Mouse (Mus musculus): ENCODE results near the gene Kcnc3.
A peak's percentile ranks its signal among the peaks of the same experiment; 100 is the strongest.

Gene Kcnc3

GRCm38 (mm10) chr7:44570989-44571388 is 19.5 kb upstream of the Kcnc3 start:
- no peak for DNase-seq (ENCODE audit: low read depth in 1 of 2, low spot score in 2 of 2)

GRCm38 (mm10) chr7:44571811-44572210 is 18.7 kb upstream of the Kcnc3 start:
- DNase-seq (ENCODE audit: low read depth in 1 of 2, low spot score in 2 of 2) = no peak

GRCm38 (mm10) chr7:44572213-44572701 is 18.2 kb upstream of the Kcnc3 start, which contains the start of gene Napsa:
Napsa (plus strand) TSS chr7:44572380.
- peak; percentile 57 to 74 for DNase-seq (ENCODE audit: low read depth in 1 of 2, low spot score in 2 of 2)

GRCm38 (mm10) chr7:44572956-44573484 is 17.4 kb upstream of the Kcnc3 start:
- no peak for DNase-seq (ENCODE audit: low read depth in 1 of 2, low spot score in 2 of 2)

GRCm38 (mm10) chr7:44576333-44576844 is 14.1 kb upstream of the Kcnc3 start:
- DNase-seq (ENCODE audit: low read depth in 1 of 2, low spot score in 2 of 2) = no peak

- DNase-seq (ENCODE audit: low read depth in 1 of 2, low spot score in 2 of 2) = no peak
These were observed 8.8 kb upstream of the Kcnc3 start for GRCm38 (mm10) chr7:44581637-44582036.

- no peak for DNase-seq (ENCODE audit: low read depth in 1 of 2, low spot score in 2 of 2)
These were observed 7.8 kb upstream of the Kcnc3 start for GRCm38 (mm10) chr7:44582709-44583108.

- DNase-seq (ENCODE audit: low read depth in 1 of 2, low spot score in 2 of 2) = no peak
These were observed 7.3 kb upstream of the Kcnc3 start for GRCm38 (mm10) chr7:44583146-44583545.

GRCm38 (mm10) chr7:44584265-44584804 is 6.1 kb upstream of the Kcnc3 start:
- no peak for DNase-seq (ENCODE audit: low read depth in 1 of 2, low spot score in 2 of 2)

GRCm38 (mm10) chr7:44584921-44585320 is 5.5 kb upstream of the Kcnc3 start:
- no peak for DNase-seq (ENCODE audit: low read depth in 1 of 2, low spot score in 2 of 2)

- no peak for DNase-seq (ENCODE audit: low read depth in 1 of 2, low spot score in 2 of 2)
These were observed 4.9 kb upstream of the Kcnc3 start for GRCm38 (mm10) chr7:44585606-44586005.

GRCm38 (mm10) chr7:44586518-44586917 is 3.9 kb upstream of the Kcnc3 start:
- no peak for DNase-seq (ENCODE audit: low read depth in 1 of 2, low spot score in 2 of 2)

- DNase-seq (ENCODE audit: low read depth in 1 of 2, low spot score in 2 of 2) = no peak
These were observed 3.5 kb upstream of the Kcnc3 start for GRCm38 (mm10) chr7:44586930-44587329.

GRCm38 (mm10) chr7:44587676-44588075 is 2.8 kb upstream of the Kcnc3 start:
- no peak for DNase-seq (ENCODE audit: low read depth in 1 of 2, low spot score in 2 of 2)

- no peak for DNase-seq (ENCODE audit: low read depth in 1 of 2, low spot score in 2 of 2)
These were observed 2.1 kb upstream of the Kcnc3 start for GRCm38 (mm10) chr7:44588338-44588737.

GRCm38 (mm10) chr7:44589149-44589548 is 1.3 kb upstream of the Kcnc3 start:
- no peak for DNase-seq (ENCODE audit: low read depth in 1 of 2, low spot score in 2 of 2)

GRCm38 (mm10) chr7:44589946-44590345 is 518 bp upstream of the Kcnc3 start:
- no peak for DNase-seq (ENCODE audit: low read depth in 1 of 2, low spot score in 2 of 2)

- no peak for DNase-seq (ENCODE audit: low read depth in 1 of 2, low spot score in 2 of 2)
These were observed 1.1 kb downstream of the Kcnc3 start for GRCm38 (mm10) chr7:44591348-44592116.

GRCm38 (mm10) chr7:44593051-44593450 is 2.6 kb downstream of the Kcnc3 start:
- DNase-seq (ENCODE audit: low read depth in 1 of 2, low spot score in 2 of 2) = no peak

GRCm38 (mm10) chr7:44593775-44594174 is 3.3 kb downstream of the Kcnc3 start:
- peak in 1 of 2 experiments; percentile 58 for DNase-seq (ENCODE audit: low read depth in 1 of 2, low spot score in 2 of 2)

GRCm38 (mm10) chr7:44594291-44594690 is 3.8 kb downstream of the Kcnc3 start:
- DNase-seq (ENCODE audit: low read depth in 1 of 2, low spot score in 2 of 2) = no peak

GRCm38 (mm10) chr7:44595131-44595561 is 4.7 kb downstream of the Kcnc3 start:
- no peak for DNase-seq (ENCODE audit: low read depth in 1 of 2, low spot score in 2 of 2)
